Mouse (Mus musculus) frontal cortex, postnatal 36 days (tissue): Measurements from ENCODE around the gene Rgr.
"Not testable (repeated sequence)": the region's sequence is repeated elsewhere in the genome, so short reads cannot be mapped to it uniquely, and the experiment has no call there.

Source experiments
- DNase-seq, 2 experiments: peaks; one replicate each; pipeline ENCODE4 v3.0.0; 2022; ENCODE audit warnings: low spot score in 2 of 2

Rgr gene

GRCm38 (mm10) chr14:37002852-37003251 lies 45.9 kb downstream of the Rgr start:
- DNase-seq, result no peak

DNA sequence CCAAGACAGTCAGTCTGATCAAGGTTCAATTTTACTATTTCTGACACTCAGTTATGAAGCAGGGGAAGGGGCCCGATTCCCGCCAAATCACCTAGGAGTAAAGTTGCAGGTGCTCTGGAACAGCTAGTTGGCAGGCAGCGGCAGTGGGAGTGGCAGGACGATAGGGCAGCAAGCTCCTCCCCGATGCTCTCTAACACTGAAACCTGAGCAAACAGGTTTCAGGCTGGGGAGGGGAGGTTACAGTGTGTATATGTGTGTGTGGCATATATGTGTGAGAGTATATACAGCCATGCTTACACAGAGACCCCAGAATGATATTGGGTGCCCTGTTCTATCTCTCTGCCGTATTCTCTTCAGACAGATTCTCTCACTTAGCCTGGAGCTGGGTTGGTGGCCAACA lies 48.0 kb downstream of the Rgr start:
- DNase-seq, result not testable (repeated sequence)

- no peak for DNase-seq
Observed at GRCm38 (mm10) chr14:36989784-36990183, 59.0 kb downstream of the Rgr start.

DNA sequence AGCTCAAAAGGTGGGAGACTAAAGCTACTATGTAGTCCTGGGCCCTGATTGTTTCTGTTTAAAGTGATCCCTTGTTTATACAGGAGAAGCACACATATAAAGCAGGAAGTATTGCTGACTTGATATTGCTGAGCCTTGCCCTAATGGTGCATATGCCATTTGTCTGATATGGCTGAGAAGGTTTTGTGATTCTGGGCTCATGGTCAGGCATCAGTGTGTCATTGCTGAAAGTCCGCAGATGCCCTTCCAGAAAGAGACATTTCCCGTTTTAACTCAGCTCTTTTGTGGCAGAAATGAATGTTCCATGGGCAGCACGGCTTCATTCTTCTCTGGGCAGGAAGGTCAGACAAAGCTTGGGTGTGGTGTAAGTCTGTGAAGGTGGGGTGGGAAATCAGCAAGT lies 63.1 kb downstream of the Rgr start:
- no peak for DNase-seq
